Mouse (Mus musculus) embryonic fibroblast, embryonic 13.5 days (primary cell): ENCODE data around the gene Slc16a8.
A peak's percentile ranks its signal among the peaks of the same experiment; 100 is the strongest.

Experiments used
- CTCF ChIP-seq: IDR thresholded peaks from 2 replicates; pipeline ENCODE4 v1.5.1; 2011; ENCODE audit warnings: mild to moderate bottlenecking, control low read depth, low read length, moderate library complexity, borderline replicate concordance; ENCODE audit not compliant: insufficient read depth
- POLR2A ChIP-seq: IDR thresholded peaks from 2 replicates; pipeline ENCODE4 v1.6.1; 2011; ENCODE audit warnings: low read depth, mild to moderate bottlenecking, control low read depth, low read length, moderate library complexity

GRCm38 (mm10) chr15:79224685-79225084 is 29.9 kb downstream of the Slc16a8 start:
- TF ChIP-seq POLR2A, result no peak
- TF ChIP-seq CTCF, result peak; percentile 57
